Mouse (Mus musculus): ENCODE data around the gene Tmpo. TPM values are rescaled to one million over a fixed set of nuclear protein-coding genes. Genes with fewer than 3 reads are reported as not detected.

The Tmpo gene
- 95.5 and 168 TPM in 2 replicates for polyA plus RNA-seq (2012; ENCODE audit: low replicate concordance)

GRCm38 (mm10) chr10:91180761-91181460 is at the start of gene Tmpo:
TSS of gene Tmpo (minus strand) at chr10:91181315.

GRCm38 (mm10) chr10:91123828-91124822 is 57.0 kb downstream of the Tmpo start, which contains the start of gene Slc25a3:
TSS of gene Slc25a3 (minus strand) at chr10:91124059.

Other genes starting within 250 kb of the Tmpo start
- 7.9 and 26.4 TPM in 2 replicates for gene Apaf1, start 98.5 kb downstream of the Tmpo start, polyA plus RNA-seq (2012; ENCODE audit: low replicate concordance)
- 4.6 and 7.1 TPM in 2 replicates for gene Ikbip, start 98.4 kb downstream of the Tmpo start, polyA plus RNA-seq (2012; ENCODE audit: low replicate concordance)
- gene Slc25a3, start 57.3 kb downstream of the Tmpo start, polyA plus RNA-seq (2012; ENCODE audit: low replicate concordance) = 179 and 382 TPM in 2 replicates

All from hematopoietic multipotent progenitor cell, adult 10-12 weeks (in vitro differentiated cells).